Mouse (Mus musculus): ENCODE measurements around the gene Bcam.

Gene Bcam

DNA sequence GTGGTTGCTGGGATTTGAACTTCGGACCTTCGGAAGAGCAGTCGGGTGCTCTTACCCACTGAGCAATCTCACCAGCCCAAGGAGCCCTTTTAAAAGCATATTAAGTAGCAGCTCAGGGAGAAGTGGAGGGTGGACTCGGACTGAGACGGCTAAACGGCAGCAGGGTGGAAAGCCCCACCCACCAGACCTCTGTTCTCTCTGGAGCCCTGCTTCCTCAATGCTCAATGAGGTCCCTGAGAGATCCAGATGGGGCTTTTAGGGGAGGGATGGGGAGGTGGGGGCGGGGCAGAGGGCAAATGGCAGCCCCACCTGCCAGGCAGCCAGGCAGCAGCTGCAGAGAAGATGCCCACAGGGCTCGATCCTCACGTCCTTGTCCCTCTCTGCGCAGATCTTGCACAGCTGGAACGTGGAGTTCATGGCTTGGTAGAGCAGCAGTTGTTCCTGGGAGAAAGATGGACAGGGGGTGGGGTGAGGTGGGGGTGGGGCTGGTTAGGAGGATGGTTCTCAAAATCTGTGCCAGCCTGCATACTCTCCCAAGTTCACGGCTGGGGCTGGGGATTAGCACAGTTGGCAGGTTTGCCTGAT is 15.2 kb upstream of the Bcam start:
- DNase-seq (ENCODE audit: low read depth, low spot score): no peak

DNA sequence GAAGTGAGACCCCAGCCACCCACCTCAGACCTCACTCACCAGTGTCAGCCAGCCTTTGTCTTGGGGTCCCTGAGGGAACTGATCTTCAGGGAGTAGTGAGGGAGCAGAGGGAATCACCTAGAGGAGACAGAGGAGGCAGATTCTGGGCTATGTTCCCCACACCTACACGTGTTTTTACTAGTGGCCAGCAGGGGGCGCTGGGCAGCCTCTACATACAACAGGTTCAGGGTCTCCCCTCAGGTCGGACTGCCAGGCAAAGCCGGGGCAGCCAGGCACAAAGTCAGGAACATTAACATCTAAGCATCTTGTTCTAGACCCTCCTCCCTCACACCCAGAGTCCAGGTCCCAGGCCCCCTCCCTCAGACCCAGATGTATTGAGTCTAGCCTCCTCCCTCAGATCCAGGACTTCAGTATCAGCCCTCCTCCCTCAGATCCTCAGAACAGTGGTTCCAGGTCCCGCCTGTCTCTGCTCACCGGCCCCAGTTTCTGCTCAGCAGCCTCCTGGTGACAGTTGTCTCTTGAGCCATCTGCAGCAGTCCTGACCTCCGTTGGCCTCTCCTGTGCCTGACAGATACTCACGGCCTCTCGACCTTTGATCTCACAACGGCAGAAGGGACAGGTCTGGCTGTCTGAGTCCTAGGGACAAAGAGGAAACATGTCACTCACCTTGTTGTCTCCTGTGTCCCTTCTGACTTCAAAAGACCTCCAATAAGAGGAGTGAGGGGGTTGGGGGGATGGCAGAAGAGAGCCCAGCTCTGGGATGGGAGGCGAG is 14.1 kb upstream of the Bcam start:
- DNase-seq (ENCODE audit: low read depth, low spot score): no peak

DNA sequence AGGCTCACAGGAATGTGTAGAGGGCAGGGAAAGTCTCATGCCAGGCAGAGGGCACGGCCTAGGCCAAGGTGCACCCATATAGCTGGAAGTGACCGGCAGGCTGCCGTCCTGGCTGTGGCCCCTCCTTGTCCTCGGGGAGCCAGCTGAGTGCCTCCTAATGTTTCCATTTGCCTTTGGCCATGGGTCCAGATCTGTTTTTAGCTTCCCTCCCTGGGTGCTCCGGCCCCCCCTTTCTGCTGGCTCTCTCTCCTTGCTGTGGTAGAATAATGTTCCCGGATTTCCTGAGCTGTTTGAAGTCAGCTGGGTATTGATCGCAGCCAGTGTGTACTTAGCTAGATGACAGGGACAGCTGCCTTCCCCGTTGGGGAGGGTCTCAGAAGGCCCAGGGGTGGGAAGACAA is 12.8 kb upstream of the Bcam start:
- no peak for DNase-seq (ENCODE audit: low read depth, low spot score)

DNA sequence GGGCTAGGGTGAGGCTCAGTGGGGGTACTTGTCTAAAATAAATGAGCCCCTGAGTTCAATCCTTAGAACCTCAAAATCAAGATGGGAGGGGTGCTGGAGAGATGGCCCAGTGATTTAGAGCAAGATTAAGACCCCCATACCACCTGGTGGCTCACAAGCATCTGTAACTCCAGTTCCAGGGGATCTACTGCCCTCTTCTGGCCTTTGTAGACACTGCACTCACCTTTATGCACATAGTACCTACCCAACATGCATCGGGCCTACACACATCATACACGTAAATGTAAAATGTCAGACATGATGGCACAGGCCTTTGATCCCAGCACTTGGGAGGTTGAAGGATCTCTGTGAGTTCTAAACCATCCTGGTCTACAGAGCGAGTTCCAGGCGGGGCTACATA is 11.8 kb upstream of the Bcam start:
- no peak for DNase-seq (ENCODE audit: low read depth, low spot score)

DNA sequence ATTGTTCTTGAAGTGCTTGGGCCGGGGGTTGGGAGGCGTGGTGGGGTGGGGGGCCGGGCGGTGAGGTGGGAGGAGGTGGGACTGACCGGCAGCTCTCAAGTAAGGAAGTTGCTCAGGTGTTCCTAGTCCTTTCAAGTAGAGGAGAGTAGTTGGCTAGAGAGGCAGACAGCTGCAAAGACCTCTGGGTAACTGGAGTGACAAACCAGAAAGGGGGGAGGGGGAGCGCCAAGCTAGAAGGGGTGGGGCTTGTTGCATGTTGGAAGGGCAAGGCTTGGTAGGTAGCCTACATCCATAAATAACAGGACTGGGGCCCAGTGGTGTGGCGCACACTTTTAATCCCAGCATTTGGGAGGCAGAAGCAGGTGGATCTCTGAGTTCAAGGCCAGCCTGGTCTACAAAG is 10.9 kb upstream of the Bcam start:
- no peak for DNase-seq (ENCODE audit: low read depth, low spot score)

DNA sequence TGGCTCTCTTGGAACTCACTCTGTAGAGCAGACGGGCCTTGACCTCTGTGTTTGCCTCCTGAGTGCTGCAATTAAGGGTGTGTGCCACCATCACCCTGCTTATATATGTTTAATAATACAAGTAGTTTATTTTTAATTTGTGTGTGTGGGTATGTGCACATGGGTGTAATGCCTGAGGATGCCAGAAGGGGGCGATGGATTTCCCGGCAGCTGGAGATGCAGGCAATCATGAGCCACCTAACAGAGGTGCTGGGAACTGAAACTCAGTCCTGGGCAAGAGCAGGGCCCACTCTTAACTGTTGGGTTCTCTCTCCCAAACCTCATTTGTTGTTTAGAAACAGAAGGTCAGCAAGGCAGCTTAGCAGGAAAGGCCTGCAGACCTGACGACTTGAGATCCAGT is 9.1 kb upstream of the Bcam start:
- DNase-seq (ENCODE audit: low read depth, low spot score): no peak

DNA sequence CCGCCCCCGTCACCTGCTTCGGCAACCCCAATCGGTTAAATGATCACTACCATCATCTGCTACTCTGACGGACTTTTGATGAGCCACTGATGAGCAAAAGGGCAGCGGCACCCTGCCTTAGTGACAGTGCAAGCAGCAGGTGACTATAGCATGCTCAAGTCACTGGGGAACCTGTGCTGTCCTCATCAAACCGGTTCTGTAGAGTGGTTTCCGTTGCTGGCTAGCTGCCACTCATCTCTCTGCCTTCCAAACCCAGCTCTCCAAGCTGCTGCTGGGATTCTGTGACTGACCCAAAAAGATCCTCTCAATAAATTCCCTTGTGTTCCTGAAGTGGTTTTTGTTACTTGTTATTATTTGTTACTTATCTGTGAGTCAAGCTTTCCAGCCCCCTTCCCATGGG is 7.8 kb upstream of the Bcam start:
- DNase-seq (ENCODE audit: low read depth, low spot score): no peak

DNA sequence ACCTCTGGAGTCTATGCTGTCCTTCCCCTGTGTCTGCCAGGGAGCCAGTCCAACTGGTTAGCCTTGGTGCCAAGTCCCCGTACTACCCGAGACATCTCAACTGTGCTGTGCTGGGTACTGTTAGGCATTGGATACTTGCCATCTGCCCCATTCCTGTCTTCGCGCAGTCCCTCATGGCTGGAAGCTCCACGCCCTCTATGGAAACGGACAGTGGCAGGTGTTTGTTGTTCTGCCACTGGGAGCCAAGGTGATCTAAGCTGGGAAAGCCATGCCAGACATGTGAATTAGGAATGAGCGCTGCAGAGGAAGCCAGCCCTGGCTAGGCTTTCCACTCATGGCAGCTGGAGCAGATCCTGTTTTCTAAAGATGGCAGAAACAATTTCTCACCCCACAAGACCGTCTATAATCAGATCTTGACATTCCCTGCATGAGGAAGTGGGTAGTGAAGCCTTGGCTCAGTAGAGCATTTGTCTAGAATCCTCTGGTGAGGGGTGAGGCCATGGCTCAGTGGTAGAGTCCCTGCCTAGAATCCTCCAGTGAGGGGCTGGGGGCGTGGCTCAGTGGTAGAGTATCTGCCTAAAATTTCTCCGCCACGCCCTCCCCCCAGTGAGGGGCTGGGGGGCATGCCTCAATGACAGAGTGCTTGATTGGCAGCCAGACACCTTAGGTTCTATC is 6.4 kb upstream of the Bcam start:
- no peak for DNase-seq (ENCODE audit: low read depth, low spot score)

DNA sequence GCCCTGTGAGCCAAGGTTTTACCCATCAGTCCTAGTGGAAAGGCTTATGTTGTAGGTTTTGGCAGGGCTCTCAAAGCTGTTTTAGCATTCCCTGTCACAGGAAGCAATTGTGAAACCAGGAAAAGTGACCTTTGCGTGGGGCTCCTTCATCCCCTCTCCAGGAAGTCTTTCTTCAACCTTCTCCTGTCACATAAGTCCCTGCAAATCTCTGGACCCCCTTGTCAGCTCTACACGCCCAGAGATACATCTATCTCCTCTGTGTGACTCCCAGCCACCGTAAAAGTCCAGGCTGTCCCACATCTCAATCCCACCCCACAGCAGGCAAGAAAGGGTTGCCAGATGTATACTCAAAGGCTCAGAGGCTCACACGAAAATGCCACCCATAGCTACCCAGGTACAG is 866 bp upstream of the Bcam start:
- no peak for DNase-seq (ENCODE audit: low read depth, low spot score)

DNA sequence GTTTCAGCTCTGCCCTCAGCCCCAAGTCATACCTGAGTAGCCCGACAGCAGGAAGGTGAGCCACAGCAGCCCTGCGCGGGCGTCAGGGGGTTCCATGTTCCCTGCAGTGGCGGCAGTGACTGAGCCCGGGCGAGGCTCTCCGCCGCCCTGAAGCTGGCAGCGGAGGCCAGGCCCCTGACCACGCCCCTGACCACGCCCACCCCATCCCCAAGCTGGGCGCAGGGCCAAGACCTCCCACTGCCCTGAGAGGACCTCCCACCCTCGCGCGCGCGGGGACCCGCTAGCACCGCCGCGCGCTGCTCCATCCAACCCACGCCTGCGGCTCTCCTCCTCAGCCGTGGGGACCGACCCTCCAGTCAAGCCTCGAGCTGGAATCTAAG is 451 bp downstream of the Bcam start:
- no peak for DNase-seq (ENCODE audit: low read depth, low spot score)

DNA sequence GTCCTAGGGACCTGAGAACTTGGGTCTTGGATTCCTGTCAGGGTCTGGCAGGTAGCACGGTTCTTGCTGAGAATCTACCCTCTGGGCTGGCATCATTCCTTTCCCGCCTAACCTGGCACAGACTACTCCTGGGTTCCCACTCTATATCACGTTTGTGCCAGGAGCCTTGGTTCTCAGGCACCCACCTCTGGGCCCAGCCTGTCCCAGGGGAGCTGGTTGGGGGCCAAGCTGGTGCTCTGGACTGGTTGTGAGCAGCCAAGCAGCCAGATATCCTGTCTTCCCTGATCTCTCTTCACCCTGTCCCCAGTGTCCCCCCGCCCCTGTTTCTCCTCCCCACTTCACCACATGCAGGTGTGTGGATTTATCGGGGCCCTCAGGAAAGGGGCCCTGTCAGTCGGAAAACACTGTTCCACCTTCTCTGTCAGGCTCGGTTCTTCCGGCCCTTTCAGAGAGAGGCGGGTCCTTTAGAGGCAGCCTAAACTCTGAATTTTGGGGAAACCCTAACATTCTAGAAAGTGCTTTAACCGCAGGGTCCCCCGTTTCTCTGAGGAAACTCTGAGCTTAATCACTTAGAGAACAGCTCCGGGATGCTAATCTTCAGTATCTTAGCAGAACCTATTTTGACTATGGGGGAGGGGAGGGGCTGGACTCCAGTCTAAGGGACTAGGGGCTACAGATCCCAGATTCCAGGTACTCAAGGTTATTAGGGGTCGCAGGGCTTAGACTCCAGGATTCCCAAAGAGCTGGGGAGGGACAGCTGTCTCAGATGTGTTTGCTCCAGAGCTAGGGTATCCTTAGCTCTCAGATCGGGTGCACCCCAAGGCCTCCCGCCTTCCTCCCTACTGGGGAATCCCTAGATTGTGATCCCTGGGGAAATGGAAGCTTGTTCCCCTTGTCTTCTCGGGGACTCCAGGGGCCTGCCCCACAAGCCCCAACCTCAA is 1.1 kb downstream of the Bcam start:
- DNase-seq (ENCODE audit: low read depth, low spot score): no peak

DNA sequence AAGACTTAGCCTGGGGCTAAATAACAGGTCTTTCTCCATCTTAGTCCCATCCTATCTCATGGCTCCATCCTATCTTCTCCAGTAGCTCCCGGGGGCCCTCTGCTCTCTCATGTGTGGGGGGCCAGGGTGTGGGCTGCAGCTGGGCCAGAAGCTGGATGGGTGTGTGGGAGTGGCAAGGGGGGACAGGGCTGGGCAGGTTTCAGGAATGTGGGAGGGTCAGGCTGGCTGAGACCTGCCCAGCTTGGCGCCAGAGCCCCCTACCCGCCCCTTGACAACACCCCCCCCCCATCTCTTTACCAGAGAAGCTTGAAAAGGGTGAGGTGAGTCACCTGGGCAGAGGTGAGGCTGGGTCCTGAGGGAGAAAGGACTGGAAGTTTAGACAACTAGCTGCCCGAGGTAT is 1.8 kb downstream of the Bcam start:
- no peak for DNase-seq (ENCODE audit: low read depth, low spot score)

DNA sequence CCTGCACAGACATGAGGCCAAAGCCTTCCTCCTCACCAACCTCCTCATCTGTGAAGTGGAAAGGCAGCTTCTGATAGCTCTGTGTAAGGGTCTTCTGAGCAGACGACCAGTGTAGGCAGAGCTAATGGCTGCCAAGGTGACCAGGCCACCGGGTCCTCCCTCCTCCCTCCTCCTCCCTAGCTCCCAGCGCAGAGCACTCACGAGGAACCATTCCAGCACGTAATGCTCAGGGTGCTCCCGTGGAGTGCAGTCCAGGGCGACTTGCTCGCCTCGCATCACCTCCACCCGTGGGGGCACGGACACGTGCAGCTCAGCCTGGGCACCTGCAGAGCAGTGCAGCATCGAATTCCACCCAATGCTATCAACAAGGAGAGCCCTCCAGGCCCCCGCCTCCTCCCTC is 2.6 kb downstream of the Bcam start:
- DNase-seq (ENCODE audit: low read depth, low spot score): no peak

DNA sequence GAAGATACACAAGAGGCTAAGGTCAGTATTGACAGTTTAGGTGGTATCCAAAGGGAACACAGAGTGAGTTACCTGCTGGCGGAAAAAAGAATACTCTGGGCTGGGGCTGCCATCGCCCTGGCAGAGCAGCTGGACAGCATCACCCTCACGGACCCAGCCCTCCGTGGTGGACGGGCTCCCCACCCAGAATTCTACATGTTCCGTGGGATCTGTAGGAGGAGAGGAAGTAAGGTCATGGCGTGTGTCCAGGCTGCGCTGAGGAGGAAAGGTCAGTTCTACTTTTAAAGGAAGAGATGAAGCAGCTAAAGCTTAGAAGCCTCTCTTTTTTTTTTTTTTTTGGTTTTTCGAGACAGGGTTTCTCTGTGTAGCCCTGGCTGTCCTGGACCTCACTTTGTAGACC is 6.2 kb downstream of the Bcam start:
- DNase-seq (ENCODE audit: low read depth, low spot score): no peak

DNA sequence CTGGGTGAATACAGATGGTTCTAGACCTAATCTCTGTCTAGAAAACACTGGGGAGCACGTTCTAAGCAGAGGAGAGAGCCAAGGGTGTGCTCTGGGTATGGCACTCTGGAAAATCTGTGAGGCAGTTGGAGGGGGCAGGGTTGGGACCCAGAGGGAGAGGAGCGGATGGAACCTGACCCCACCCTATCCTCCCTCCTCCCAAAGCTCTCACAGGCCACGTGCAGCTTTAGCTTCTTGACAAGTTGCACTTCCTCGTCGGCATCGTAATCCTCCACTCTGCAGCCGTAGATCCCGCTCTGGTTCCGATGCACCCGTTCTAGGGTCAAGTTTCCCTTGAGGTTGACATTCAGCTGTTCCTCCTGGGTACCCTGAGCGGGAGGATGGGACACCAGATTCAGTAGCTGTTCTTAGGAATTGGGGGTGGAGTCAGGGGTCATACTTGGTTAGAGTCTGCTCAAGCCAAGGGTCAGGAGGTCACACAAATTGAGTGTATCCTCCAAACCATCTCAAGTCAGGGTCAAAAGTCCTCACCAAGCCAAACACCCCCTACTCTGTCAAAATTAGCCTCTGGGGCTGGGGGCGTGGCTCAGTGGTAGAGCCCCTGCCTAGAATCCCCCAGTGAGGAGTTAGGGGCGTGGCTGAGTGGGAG is 6.9 kb downstream of the Bcam start:
- DNase-seq (ENCODE audit: low read depth, low spot score): no peak

DNA sequence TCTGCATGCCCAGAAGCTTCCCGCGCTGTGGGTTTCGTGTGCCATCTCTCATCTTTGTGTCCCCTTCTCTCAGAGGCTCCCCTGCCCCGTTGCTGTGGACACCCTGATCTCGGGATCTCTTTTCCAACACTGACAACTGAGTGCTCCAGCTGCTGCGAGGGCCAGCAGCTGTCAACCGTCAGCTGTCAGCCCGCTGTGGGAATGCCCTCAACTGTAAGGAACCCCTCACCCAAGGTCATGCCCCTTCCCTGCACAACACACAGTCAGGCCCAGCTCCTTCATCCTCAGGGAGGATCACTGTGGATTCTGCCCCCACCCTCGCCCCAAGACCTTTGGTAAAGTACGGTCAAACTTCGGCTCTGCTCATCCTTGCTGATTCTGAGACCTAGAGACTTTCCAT is 8.5 kb downstream of the Bcam start:
- DNase-seq (ENCODE audit: low read depth, low spot score): no peak

DNA sequence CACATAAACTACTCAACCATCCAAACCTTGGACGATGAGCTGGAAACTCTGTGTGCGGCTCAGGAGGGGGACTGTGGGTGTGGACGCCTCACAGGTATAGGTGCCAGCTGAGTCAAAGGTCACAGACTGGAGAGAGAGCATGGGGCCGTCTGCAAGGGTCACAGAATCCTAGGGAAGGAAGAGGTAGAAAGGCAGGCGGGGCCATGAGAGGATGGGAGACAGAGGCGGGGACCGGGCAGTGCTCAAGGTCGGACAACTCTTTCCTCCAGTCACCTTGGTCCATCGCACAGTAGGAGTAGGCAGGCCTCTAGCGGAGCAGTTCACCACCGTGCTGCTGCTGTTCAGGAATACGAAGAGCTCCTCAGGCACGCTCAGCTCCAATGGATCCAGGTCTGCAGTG is 10.8 kb downstream of the Bcam start:
- no peak for DNase-seq (ENCODE audit: low read depth, low spot score)

DNA sequence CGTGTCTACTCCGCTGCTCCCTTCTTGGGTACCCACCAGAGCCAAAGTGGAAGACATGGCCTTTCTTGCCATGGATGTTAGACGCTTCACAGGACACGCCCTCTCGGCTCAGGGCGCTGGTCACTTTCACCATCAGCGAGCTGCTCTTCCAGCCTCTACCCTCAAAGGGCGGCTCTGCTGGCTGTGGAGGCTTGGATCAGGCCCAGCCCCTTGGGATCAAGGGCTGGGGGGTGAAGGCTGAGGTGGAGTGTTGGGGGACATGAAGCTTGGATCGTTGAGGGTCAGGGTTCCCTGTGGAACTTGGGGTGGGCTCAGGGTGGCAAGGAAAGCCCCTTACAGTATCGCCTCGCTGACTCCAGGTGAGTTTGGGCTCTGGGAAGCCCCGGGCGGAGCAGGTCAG is 12.2 kb downstream of the Bcam start:
- no peak for DNase-seq (ENCODE audit: low read depth, low spot score)

DNA sequence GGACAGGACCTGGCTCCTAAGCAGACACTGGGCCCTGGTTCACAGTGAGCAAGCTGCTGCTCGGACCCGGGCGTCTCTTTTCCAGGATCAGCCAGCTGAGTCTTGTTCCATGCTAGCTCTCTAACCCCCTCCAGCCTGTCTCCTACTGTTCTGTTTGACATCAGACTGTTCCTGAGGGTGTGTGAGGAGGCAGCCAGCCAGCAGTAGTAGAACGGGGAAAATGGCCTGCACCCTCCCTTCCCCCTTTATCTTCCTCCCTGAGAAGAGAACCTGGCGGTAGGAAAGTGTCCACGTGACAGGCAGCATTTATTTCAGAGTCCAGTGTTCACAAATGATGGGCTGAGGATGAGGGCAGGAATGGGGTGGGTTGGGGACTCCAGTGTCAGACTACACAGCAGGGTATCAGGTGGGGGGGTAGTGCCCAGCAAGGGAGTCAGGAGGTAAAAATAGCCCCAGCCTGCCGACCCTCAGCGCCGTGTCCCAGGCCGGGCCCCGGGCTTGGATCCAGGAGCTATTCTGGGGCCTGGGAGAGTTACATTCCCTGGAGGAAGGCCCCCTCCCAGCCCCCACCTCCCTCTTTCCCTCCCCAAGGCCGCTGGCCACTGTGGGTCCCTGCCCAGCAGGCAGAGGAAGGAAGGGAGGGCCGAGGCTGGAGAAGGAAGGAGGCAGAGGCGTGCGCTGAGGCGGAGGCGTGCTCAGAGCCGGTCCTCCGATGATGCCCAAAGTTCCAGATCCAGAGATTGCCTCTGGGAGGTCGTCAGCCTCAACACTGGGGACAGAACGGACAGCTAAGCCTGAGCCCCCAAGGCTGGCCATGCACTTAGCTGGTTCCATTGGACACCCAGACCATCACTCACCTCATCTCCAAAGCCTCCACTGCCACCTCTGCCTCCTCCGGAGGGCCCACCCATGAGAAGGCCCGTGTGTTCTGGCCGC is 14.7 kb downstream of the Bcam start:
- no peak for DNase-seq (ENCODE audit: low read depth, low spot score)

DNA sequence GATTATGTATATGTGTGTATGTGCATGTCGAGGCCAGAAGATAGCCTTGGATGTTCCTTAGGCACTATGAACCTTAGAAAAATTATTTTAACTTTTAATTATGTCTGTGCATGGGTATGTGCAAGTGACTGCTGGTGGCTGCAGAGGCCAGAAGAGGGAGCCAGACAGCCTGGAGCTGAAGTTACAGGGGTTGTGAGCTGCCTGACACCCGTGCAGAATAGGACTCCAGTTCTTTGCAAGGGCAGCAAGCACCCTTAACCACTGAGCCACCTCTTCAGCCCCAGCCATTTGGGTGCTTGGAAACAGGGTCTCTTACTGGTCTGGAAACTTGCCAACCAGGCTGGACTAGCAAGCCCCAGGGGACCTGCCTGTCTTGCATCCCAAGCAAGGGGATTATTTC is 15.8 kb downstream of the Bcam start:
- DNase-seq (ENCODE audit: low read depth, low spot score): no peak

DNA sequence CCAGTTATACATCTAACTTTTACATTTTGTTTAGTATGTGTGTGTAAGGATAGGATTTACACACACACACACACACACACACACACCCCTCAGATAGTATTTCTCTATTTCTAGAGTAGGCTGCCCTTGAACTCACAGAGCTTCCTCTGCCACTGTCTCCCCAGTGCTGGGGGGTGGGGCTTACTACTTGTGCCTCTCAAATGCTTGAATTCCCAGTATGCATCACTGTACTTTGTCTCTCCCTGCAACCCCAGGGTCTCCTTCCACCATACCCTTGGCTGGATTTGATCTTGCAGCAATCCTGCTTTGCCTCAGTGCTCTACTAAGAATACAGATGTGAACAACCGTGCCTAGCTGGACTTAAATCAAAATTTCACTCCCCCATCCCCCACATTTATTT is 16.8 kb downstream of the Bcam start:
- no peak for DNase-seq (ENCODE audit: low read depth, low spot score)

Measured in telencephalon, adult 2 months (tissue).